Mouse (Mus musculus) heart, postnatal 0 days (tissue): Measurements from ENCODE around the gene Ubac1.

ENCODE experiments used
- CTCF ChIP-seq: IDR thresholded peaks from 2 replicates; pipeline ENCODE4 v1.5.1; 2016; ENCODE audit warnings: antibody characterized with exemption, control low read depth, low read depth
- EP300 ChIP-seq: IDR thresholded peaks from 2 replicates; pipeline ENCODE4 v1.6.1; 2016; ENCODE audit warnings: antibody characterized with exemption, low read depth

DNA sequence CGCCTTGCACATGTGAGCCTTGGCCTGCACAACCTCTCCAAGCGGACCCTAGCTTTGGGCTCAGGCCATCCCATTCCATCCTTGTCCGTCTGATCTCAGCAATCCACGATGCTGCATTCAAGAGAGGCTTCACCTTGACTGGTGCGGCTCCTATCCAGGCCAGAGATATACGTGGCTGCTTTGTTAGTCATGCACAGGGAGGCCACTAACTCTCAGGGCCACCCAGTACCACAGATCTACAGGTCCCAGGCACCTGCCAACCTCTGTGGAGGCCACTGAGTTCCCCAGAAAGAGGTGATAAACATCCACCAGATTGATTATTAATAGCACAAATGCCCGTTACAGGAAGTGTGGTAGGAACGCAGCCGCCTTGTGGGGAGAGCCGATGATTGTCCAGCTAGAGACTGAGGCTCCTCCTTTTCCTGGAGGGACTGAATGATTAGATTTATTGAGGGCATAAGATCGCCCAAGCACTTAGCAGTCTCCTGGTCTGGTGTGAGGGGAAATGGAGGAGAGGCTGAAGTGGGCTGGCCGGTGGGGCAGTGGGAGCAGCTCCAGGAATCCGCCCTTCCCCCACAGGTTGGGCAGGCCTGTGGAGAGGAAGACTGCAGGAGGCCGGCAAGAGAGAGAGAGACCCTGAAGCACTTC is 19.7 kb upstream of the Ubac1 start:
- TF ChIP-seq CTCF (no peak), EP300 (no peak)
